Mouse (Mus musculus) kidney, postnatal 0 days (tissue): ENCODE data around the gene Ap1g1. TPM values are rescaled to one million over a fixed set of nuclear protein-coding genes. Genes with fewer than 3 reads are reported as not detected.
"Not testable (repeated sequence)": the region's sequence is repeated elsewhere in the genome, so short reads cannot be mapped to it uniquely, and the experiment has no call there.

Source experiments
- ATAC-seq: fragments of 200-750 bp; cut with Nextera tagmentation; replicated peaks from 2 replicates; pipeline ENCODE4 v1.8.0; 2017; ENCODE audit warnings: low read depth, moderate number of reproducible peaks, moderate TSS enrichment, moderate library complexity; ENCODE audit not compliant: low FRiP score
- DNase-seq: peaks from one replicate; pipeline ENCODE4 v3.0.0-alpha.2; 2016; ENCODE audit warnings: low spot score
- H3K27ac ChIP-seq: fragments of 300-500 bp; sonication (generic); 2 replicates; pipeline ENCODE4 v1.5.1; 2014; ENCODE audit warnings: mild to moderate bottlenecking
- H3K27me3 ChIP-seq: fragments of 300-500 bp; sonication (generic); 2 replicates; pipeline ENCODE4 v1.6.1; 2014; ENCODE audit warnings: low read length, mixed read lengths; ENCODE audit not compliant: insufficient read depth
- H3K36me3 ChIP-seq: fragments of 300-500 bp; sonication (generic); 2 replicates; pipeline ENCODE4 v1.6.1; 2014; ENCODE audit warnings: low read length, mixed read lengths; ENCODE audit not compliant: insufficient read depth
- H3K4me1 ChIP-seq: fragments of 300-500 bp; sonication (generic); replicated peaks from 2 replicates; pipeline ENCODE4 v1.6.1; 2014; ENCODE audit warnings: antibody characterized with exemption, low read length, mixed read lengths; ENCODE audit not compliant: insufficient read depth
- H3K4me2 ChIP-seq: fragments of 300-500 bp; sonication (generic); 2 replicates; pipeline ENCODE4 v1.6.1; 2014; ENCODE audit warnings: mild to moderate bottlenecking, low read length, moderate library complexity, mixed read lengths
- H3K4me3 ChIP-seq: fragments of 300-500 bp; sonication (generic); replicated peaks from 2 replicates; pipeline ENCODE4 v1.5.1; 2014; ENCODE audit warnings: low read depth, low read length
- H3K9ac ChIP-seq: fragments of 300-500 bp; sonication (generic); 2 replicates; pipeline ENCODE4 v1.6.1; 2014; ENCODE audit warnings: low read depth, low read length
- H3K9me3 ChIP-seq: fragments of 300-500 bp; sonication (generic); replicated peaks from 2 replicates; pipeline ENCODE4 v1.6.1; 2016; ENCODE audit warnings: low read length, inconsistent platforms, mixed read lengths
- CTCF ChIP-seq: IDR thresholded peaks from 2 replicates; pipeline ENCODE4 v1.5.1; 2016; ENCODE audit warnings: antibody characterized with exemption, low read depth, mild to moderate bottlenecking, moderate library complexity
- WGBS: fragments of 180-500 bp; shearing (Covaris S2); extraction: QIAGEN DNeasy Blood & Tissue Kit; methylation state at CpG from one replicate; pipeline ENCODE4 v1.1.7; 2014; 5-methylcytosine and 5-hydroxymethylcytosine counted together
- polyA plus RNA-seq: library from polyadenylated mRNA; unstranded; fragments of >200 nt; fragmentation: Nextera tagmentation; extraction: Ambion mirVana; gene quantifications from 2 replicates; pipeline ENCODE4 v1.2.1, GENCODE M21; 2015

Gene Ap1g1
- polyA plus RNA-seq, 1 experiment from 2014 or later, result 36.0 TPM

DNA sequence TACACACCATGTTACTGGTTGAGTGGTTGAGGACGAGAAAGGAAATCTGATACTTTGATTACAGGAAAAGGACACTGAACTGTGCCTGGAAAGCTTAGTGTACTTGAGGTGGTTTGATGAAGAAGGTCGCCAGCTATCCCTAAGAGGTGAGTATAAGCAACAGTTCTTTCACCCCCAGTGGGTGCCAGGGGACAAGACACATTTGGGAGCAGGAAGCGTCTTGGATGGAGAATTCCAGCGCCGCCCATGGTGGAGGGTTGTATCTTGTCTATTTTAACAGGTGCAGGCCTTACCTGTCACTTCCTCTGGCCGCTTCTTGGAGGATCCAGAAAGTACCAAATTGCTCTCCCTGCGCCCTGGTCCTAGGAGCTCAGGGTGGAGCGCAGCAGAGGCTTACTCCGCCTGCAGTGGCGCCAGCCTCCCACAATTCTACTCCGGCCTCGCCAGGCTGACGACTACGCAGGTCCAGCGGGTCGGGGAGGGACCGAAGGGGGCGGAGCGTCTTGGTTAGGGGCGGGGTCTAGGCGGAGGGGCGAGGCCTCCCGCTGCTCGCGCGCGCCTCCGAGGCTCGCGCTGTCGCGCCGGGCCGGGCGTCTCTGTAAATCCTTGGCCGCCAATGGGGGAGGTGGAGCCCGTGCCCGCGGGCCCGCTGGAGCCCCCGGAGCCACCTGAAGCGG lies 89.8 kb downstream of the Ap1g1 start, which contains the start of gene Phlpp2:
Gene Phlpp2, plus strand, starts transcription at position 540 of the 677 bp plus-strand sequence.
- H3K9ac ChIP-seq, result peak within 1 kb of the TSS; percentile 84
- H3K27me3 ChIP-seq, result no peaks in the 10 kb centered on the region
- peak; percentile 58 for TF ChIP-seq CTCF
- H3K27ac ChIP-seq, result peak within 1 kb of the TSS; percentile 89
- peak within 1 kb of the TSS; percentile 84 for H3K4me2 ChIP-seq
- ATAC-seq (peak; percentile 97), DNase-seq (peak; percentile 96)
- no peaks in the 10 kb centered on the region for H3K36me3 ChIP-seq
- no peaks in the 10 kb centered on the region for H3K9me3 ChIP-seq
- under 1% methylated on average over 37 of the region's 42 CpGs for WGBS
- no peaks in the 10 kb centered on the region; the same call in 1 of the 2 replicates for H3K4me1 ChIP-seq
- peak within 1 kb of the TSS; percentile 73 for H3K4me3 ChIP-seq

DNA sequence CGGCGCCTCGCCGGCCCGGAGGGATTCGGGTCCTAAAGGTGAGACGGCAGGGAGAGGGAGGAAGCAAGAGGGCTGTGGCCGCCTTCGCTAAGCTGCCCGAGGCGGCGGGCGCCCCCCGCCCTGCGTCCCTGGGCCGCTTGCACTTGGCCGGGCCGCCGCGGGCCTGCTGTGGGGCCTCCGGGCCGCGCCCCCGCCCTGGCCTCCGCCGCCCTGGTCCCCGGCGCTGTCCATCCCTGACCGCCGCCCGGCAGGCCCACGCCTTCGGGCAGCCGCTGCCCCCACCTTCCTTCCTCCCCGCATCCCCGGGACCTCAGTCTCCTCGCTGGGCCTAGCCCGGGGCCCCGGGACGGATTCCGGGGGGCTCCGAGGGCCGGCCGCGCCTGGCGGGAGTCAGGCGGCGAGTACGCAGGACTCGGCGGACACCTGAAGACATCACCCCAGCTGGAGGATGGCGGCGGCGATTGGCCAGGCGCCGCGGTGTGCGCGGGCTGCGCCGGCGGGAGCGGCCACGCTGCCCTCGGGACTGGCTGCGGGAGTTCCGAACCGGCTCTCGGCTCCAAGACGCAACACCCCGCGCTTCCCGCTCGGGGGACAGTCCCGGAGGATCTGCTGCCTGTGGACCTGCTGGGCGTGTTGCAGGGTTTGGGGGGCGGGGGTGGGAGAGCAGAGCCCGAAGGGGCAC lies 90.5 kb downstream of the Ap1g1 start:
- Histone ChIP-seq H3K9ac (peak overlapping the region; percentile 84), H3K36me3 (no peaks in the 10 kb centered on the region), H3K4me2 (peak overlapping the region; percentile 84), H3K27me3 (no peaks in the 10 kb centered on the region), H3K27ac (peak overlapping the region; percentile 89), H3K4me1 (no peaks in the 10 kb centered on the region; the same call in 1 of the 2 replicates), H3K4me3 (peak overlapping the region; percentile 73), H3K9me3 (no peaks in the 10 kb centered on the region)
- under 1% methylated on average over 65 of the region's 78 CpGs for WGBS
- ATAC-seq (peak; percentile 82), DNase-seq (peak; percentile 51)
- no peak for TF ChIP-seq CTCF

DNA sequence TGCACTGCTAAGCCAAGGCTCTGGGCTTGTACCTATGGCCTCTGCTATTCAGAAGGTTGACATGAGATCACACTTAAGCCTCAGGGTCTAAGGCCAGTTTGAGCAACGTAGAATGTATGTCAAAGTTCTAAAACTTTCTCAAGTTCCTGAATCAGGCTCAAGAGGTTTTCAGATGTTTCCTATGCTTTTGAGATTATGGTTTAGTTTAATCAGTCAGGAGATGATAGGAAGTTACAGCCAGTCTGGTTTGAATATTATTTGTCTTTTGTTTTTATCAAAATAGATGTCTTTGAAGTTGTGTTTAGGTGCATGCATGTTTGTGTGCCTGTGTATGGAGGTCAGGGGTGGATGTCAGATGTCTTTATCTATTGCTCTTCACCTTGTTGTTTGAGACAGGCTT lies 92.7 kb downstream of the Ap1g1 start:
- Histone ChIP-seq H3K4me1 (no peaks in the 10 kb centered on the region), H3K4me2 (no peak overlapping the region), H3K9ac (no peak overlapping the region), H3K27ac (no peak overlapping the region), H3K9me3 (no peaks in the 10 kb centered on the region), H3K36me3 (no peaks in the 10 kb centered on the region), H3K4me3 (no peak overlapping the region), H3K27me3 (no peaks in the 10 kb centered on the region)
- no peak for TF ChIP-seq CTCF
- WGBS, result 78% methylated on average over 1 of the region's 1 CpGs
- DNase-seq (no peak), ATAC-seq (no peak)

DNA sequence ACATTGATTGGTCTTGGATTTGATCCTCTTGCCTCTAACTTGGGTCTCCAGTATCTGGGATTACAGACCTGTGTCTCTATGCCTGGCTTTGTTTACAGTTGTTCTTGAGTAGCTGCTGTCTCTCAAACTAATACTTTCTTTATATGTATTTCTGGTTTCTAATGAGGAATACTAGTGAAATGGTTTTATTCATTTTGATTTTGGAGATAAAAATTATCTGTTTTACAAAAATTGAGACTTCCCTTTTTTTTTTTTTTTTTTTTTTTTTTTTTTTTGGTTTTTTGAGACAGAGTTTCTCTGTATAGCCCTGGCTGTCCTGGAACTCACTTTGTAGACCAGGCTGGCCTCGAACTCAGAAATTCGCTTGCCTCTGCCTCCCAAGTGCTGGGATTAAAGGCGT lies 95.4 kb downstream of the Ap1g1 start:
- H3K27ac ChIP-seq, ATAC-seq, H3K36me3 ChIP-seq, H3K4me3 ChIP-seq, H3K4me1 ChIP-seq, H3K4me2 ChIP-seq, H3K9me3 ChIP-seq, DNase-seq, H3K9ac ChIP-seq, H3K27me3 ChIP-seq: not testable (repeated sequence)
- 97% methylated on average over 3 of the region's 3 CpGs for WGBS

DNA sequence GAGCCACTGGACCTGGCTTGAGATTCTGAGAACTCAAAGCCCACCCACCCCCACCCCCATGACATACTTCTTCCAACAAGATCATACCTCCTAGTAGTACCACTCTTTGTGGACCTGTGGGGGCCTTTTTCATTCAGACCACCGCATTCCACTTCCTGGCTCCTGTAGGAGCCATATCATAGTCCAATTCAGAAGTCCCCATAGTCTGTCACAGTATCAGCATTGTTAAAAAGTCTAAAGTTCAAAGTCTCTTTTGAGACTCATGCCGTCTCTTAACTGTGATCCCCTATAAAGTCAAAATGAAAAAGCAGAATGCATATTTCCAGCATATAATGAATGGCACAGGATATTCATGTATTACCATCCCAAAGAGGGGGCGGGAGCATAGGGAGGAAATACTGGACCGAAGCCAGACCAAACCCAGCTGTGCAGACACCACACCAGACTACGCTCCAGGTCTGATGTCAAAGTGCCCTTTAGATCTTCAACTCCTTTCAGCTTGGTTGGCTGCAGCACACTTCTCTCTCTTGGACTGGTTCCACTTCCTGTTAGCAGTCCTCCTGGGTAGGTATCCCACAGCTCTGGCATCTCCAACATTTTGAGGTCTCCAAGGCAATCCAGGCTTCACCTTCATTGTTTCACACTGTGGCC lies 101.8 kb downstream of the Ap1g1 start:
- Histone ChIP-seq H3K27ac (no peak overlapping the region), H3K36me3 (peaks cover 7% of the 10 kb centered on the region; the same call in 1 of the 2 replicates), H3K9me3 (no peaks in the 10 kb centered on the region), H3K9ac (no peak overlapping the region), H3K4me1 (no peaks in the 10 kb centered on the region), H3K4me3 (no peak overlapping the region), H3K4me2 (no peak overlapping the region), H3K27me3 (no peaks in the 10 kb centered on the region)
- 76% methylated on average over 5 of the region's 5 CpGs for WGBS
- ATAC-seq (no peak), DNase-seq (no peak)
- no peak for TF ChIP-seq CTCF

DNA sequence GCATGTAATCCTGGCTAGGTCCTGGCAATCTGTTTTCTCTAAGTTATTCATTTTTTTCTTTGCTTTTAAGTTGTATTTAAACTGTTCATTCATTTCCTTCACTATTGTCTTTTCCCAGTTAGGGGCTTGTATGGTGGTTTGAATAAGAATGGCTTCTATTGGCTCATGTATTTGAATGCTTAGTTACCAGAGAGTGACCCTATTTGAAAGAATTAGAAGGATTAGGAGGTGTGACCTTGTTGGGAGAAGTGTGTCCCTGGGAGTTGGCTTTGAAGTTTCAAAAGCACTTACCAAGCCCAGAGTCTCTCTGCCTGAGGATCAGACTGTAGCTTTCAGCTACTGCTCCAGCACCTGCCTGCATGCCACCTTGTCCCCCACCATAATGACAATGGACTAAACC lies 106.9 kb downstream of the Ap1g1 start:
- H3K36me3 ChIP-seq, result peaks cover 7% of the 10 kb centered on the region; the same call in 1 of the 2 replicates
- DNase-seq, result no peak
- no peaks in the 10 kb centered on the region for H3K4me1 ChIP-seq
- no peak for TF ChIP-seq CTCF
- no peak overlapping the region for H3K4me2 ChIP-seq
- no peaks in the 10 kb centered on the region for H3K9me3 ChIP-seq
- no peak overlapping the region for H3K4me3 ChIP-seq
- no peak for ATAC-seq
- no peaks in the 10 kb centered on the region for H3K27me3 ChIP-seq
- no peak overlapping the region for H3K9ac ChIP-seq
- H3K27ac ChIP-seq, result no peak overlapping the region
